Mouse (Mus musculus): ENCODE measurements around the gene Apol7a. TPM values are rescaled to one million over a fixed set of nuclear protein-coding genes. Genes with fewer than 3 reads are reported as not detected.

Apol7a gene
- polyA plus RNA-seq, 1 experiment from 2014 or later = not detected

- WGBS = under 1% methylated on average over 24 of the region's 29 CpGs
- Histone ChIP-seq H3K9ac (ENCODE audit: low read depth, low read length) (peak overlapping the region; percentile 69), H3K36me3 (ENCODE audit: control insufficient read depth, insufficient read depth, low read length) (no peaks in the 10 kb centered on the region), H3K27me3 (ENCODE audit: control insufficient read depth, insufficient read depth, low read length) (no peaks in the 10 kb centered on the region), H3K4me2 (replicated peaks; ENCODE audit: low read depth, low read length) (peak overlapping the region; percentile 55), H3K9me3 (ENCODE audit: control insufficient read depth, low read length) (no peaks in the 10 kb centered on the region), H3K27ac (ENCODE audit: low read depth, low read length) (peak overlapping the region; percentile 72), H3K4me3 (ENCODE audit: low read depth, low read length) (peak overlapping the region; percentile 19; the same call in 1 of the 2 replicates), H3K4me1 (replicated peaks; ENCODE audit: control insufficient read depth, insufficient read depth, low read length) (peaks cover 25% of the 10 kb centered on the region)
- DNase-seq (ENCODE audit: low spot score) (peak; percentile 94), ATAC-seq (ENCODE audit: low FRiP score) (peak; percentile 84)
Measured at GRCm38 (mm10) chr15:77358320-77359040, 40.4 kb downstream of the Apol7a start.

- ATAC-seq (ENCODE audit: low FRiP score) = peak; percentile 31; the same call in 1 of the 2 replicates
- H3K4me2 ChIP-seq (replicated peaks; ENCODE audit: low read depth, low read length) = no peak overlapping the region; the same call in 1 of the 2 replicates
- no peaks in the 10 kb centered on the region for H3K9me3 ChIP-seq (ENCODE audit: control insufficient read depth, low read length)
- peaks cover 30% of the 10 kb centered on the region for H3K4me1 ChIP-seq (replicated peaks; ENCODE audit: control insufficient read depth, insufficient read depth, low read length)
- no peaks in the 10 kb centered on the region for H3K36me3 ChIP-seq (ENCODE audit: control insufficient read depth, insufficient read depth, low read length)
- H3K27me3 ChIP-seq (ENCODE audit: control insufficient read depth, insufficient read depth, low read length) = no peaks in the 10 kb centered on the region
- 10% methylated on average over 11 of the region's 11 CpGs for WGBS
- no peak overlapping the region for H3K27ac ChIP-seq (ENCODE audit: low read depth, low read length)
- H3K4me3 ChIP-seq (ENCODE audit: low read depth, low read length) = no peak overlapping the region
- DNase-seq (ENCODE audit: low spot score) = peak; percentile 48
- no peak overlapping the region for H3K9ac ChIP-seq (ENCODE audit: low read depth, low read length)
Measured at GRCm38 (mm10) chr15:77356248-77356810, 42.6 kb downstream of the Apol7a start.

GRCm38 (mm10) chr15:77354848-77355551 is 43.9 kb downstream of the Apol7a start:
- no peaks in the 10 kb centered on the region for H3K36me3 ChIP-seq (ENCODE audit: control insufficient read depth, insufficient read depth, low read length)
- DNase-seq (ENCODE audit: low spot score) = no peak
- H3K4me1 ChIP-seq (replicated peaks; ENCODE audit: control insufficient read depth, insufficient read depth, low read length) = peaks cover 30% of the 10 kb centered on the region
- no peak overlapping the region for H3K9ac ChIP-seq (ENCODE audit: low read depth, low read length)
- peak; percentile 29; the same call in 1 of the 2 replicates for ATAC-seq (ENCODE audit: low FRiP score)
- 48% methylated on average over 6 of the region's 6 CpGs for WGBS
- no peaks in the 10 kb centered on the region for H3K9me3 ChIP-seq (ENCODE audit: control insufficient read depth, low read length)
- H3K4me2 ChIP-seq (replicated peaks; ENCODE audit: low read depth, low read length) = no peak overlapping the region
- H3K4me3 ChIP-seq (ENCODE audit: low read depth, low read length) = no peak overlapping the region
- H3K27me3 ChIP-seq (ENCODE audit: control insufficient read depth, insufficient read depth, low read length) = no peaks in the 10 kb centered on the region
- peak overlapping the region; percentile 76 for H3K27ac ChIP-seq (ENCODE audit: low read depth, low read length)

- H3K4me3 ChIP-seq (ENCODE audit: low read depth, low read length) = no peak overlapping the region
- H3K27ac ChIP-seq (ENCODE audit: low read depth, low read length) = peak overlapping the region; percentile 76
- ATAC-seq (ENCODE audit: low FRiP score) (no peak), DNase-seq (ENCODE audit: low spot score) (no peak)
- no peak overlapping the region for H3K9ac ChIP-seq (ENCODE audit: low read depth, low read length)
- H3K27me3 ChIP-seq (ENCODE audit: control insufficient read depth, insufficient read depth, low read length) = no peaks in the 10 kb centered on the region
- H3K4me1 ChIP-seq (replicated peaks; ENCODE audit: control insufficient read depth, insufficient read depth, low read length) = peaks cover 28% of the 10 kb centered on the region
- no peaks in the 10 kb centered on the region for H3K36me3 ChIP-seq (ENCODE audit: control insufficient read depth, insufficient read depth, low read length)
- H3K4me2 ChIP-seq (replicated peaks; ENCODE audit: low read depth, low read length) = no peak overlapping the region
- WGBS = 51% methylated on average over 4 of the region's 4 CpGs
- no peaks in the 10 kb centered on the region for H3K9me3 ChIP-seq (ENCODE audit: control insufficient read depth, low read length)
Measured at GRCm38 (mm10) chr15:77354496-77354847, 44.4 kb downstream of the Apol7a start.

GRCm38 (mm10) chr15:77353764-77354163 is 45.1 kb downstream of the Apol7a start:
- Histone ChIP-seq H3K27me3 (ENCODE audit: control insufficient read depth, insufficient read depth, low read length) (no peaks in the 10 kb centered on the region), H3K9me3 (ENCODE audit: control insufficient read depth, low read length) (no peaks in the 10 kb centered on the region), H3K4me1 (replicated peaks; ENCODE audit: control insufficient read depth, insufficient read depth, low read length) (peaks cover 28% of the 10 kb centered on the region), H3K4me2 (replicated peaks; ENCODE audit: low read depth, low read length) (no peak overlapping the region), H3K27ac (ENCODE audit: low read depth, low read length) (no peak overlapping the region), H3K36me3 (ENCODE audit: control insufficient read depth, insufficient read depth, low read length) (no peaks in the 10 kb centered on the region), H3K4me3 (ENCODE audit: low read depth, low read length) (no peak overlapping the region), H3K9ac (ENCODE audit: low read depth, low read length) (no peak overlapping the region)
- ATAC-seq (ENCODE audit: low FRiP score) (no peak), DNase-seq (ENCODE audit: low spot score) (no peak)
- WGBS = 23% methylated on average over 4 of the region's 4 CpGs

GRCm38 (mm10) chr15:77352863-77353262 is 46.0 kb downstream of the Apol7a start:
- H3K9me3 ChIP-seq (ENCODE audit: control insufficient read depth, low read length) = no peaks in the 10 kb centered on the region
- peaks cover 28% of the 10 kb centered on the region for H3K4me1 ChIP-seq (replicated peaks; ENCODE audit: control insufficient read depth, insufficient read depth, low read length)
- H3K36me3 ChIP-seq (ENCODE audit: control insufficient read depth, insufficient read depth, low read length) = no peaks in the 10 kb centered on the region
- no peak overlapping the region; the same call in 1 of the 2 replicates for H3K27ac ChIP-seq (ENCODE audit: low read depth, low read length)
- no peak overlapping the region for H3K4me3 ChIP-seq (ENCODE audit: low read depth, low read length)
- no peak overlapping the region for H3K4me2 ChIP-seq (replicated peaks; ENCODE audit: low read depth, low read length)
- ATAC-seq (ENCODE audit: low FRiP score) (no peak), DNase-seq (ENCODE audit: low spot score) (no peak)
- 64% methylated on average over 7 of the region's 7 CpGs for WGBS
- no peaks in the 10 kb centered on the region for H3K27me3 ChIP-seq (ENCODE audit: control insufficient read depth, insufficient read depth, low read length)
- no peak overlapping the region for H3K9ac ChIP-seq (ENCODE audit: low read depth, low read length)

- H3K27me3 ChIP-seq (ENCODE audit: control insufficient read depth, insufficient read depth, low read length) = no peaks in the 10 kb centered on the region
- H3K9me3 ChIP-seq (ENCODE audit: control insufficient read depth, low read length) = no peaks in the 10 kb centered on the region
- no peak overlapping the region for H3K9ac ChIP-seq (ENCODE audit: low read depth, low read length)
- H3K36me3 ChIP-seq (ENCODE audit: control insufficient read depth, insufficient read depth, low read length) = no peaks in the 10 kb centered on the region
- H3K4me3 ChIP-seq (ENCODE audit: low read depth, low read length) = no peak overlapping the region
- DNase-seq (ENCODE audit: low spot score) (no peak), ATAC-seq (ENCODE audit: low FRiP score) (no peak)
- H3K4me2 ChIP-seq (replicated peaks; ENCODE audit: low read depth, low read length) = no peak overlapping the region
- H3K4me1 ChIP-seq (replicated peaks; ENCODE audit: control insufficient read depth, insufficient read depth, low read length) = peaks cover 14% of the 10 kb centered on the region
- H3K27ac ChIP-seq (ENCODE audit: low read depth, low read length) = no peak overlapping the region
- WGBS = 90% methylated on average over 7 of the region's 7 CpGs
Measured at GRCm38 (mm10) chr15:77350117-77350516, 48.8 kb downstream of the Apol7a start.

GRCm38 (mm10) chr15:77348146-77348545 is 50.8 kb downstream of the Apol7a start:
- peaks cover 12% of the 10 kb centered on the region for H3K4me1 ChIP-seq (replicated peaks; ENCODE audit: control insufficient read depth, insufficient read depth, low read length)
- H3K4me2 ChIP-seq (replicated peaks; ENCODE audit: low read depth, low read length) = no peak overlapping the region
- WGBS = 76% methylated on average over 7 of the region's 7 CpGs
- no peaks in the 10 kb centered on the region for H3K36me3 ChIP-seq (ENCODE audit: control insufficient read depth, insufficient read depth, low read length)
- no peak overlapping the region for H3K9ac ChIP-seq (ENCODE audit: low read depth, low read length)
- H3K9me3 ChIP-seq (ENCODE audit: control insufficient read depth, low read length) = no peaks in the 10 kb centered on the region
- no peaks in the 10 kb centered on the region for H3K27me3 ChIP-seq (ENCODE audit: control insufficient read depth, insufficient read depth, low read length)
- no peak overlapping the region for H3K27ac ChIP-seq (ENCODE audit: low read depth, low read length)
- no peak overlapping the region for H3K4me3 ChIP-seq (ENCODE audit: low read depth, low read length)
- no peak for ATAC-seq (ENCODE audit: low FRiP score)
- no peak for DNase-seq (ENCODE audit: low spot score)
